Mouse (Mus musculus): Measurements from ENCODE around the gene Tas1r2. TPM values are rescaled to one million over a fixed set of nuclear protein-coding genes. Genes with fewer than 3 reads are reported as not detected.

The Tas1r2 gene
- total RNA-seq, 2 experiments from 2014 or later, result not detected

GRCm38 (mm10) chr4:139637847-139638246 lies 15.5 kb upstream of the Tas1r2 start:
- no peak for DNase-seq (ENCODE audit: low spot score in 2 of 2)

DNA sequence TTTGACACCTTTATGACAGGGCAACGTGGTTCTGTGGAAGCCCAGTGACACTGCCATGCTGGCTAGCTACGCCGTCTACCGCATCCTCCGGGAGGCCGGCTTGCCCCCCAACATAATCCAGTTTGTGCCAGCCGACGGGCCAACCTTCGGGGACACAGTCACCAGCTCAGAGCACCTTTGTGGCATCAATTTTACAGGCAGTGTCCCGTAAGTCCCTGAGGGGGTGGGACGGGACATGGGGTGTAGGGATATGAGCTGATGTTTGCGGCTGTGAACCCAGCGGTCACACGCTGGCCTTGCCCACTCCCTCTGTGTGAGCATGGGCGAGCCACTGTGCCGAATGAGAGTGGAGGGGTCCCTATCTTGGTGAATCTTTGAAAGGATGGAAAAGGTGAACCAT lies 15.0 kb upstream of the Tas1r2 start:
- DNase-seq (ENCODE audit: low spot score in 2 of 2), result no peak

DNA sequence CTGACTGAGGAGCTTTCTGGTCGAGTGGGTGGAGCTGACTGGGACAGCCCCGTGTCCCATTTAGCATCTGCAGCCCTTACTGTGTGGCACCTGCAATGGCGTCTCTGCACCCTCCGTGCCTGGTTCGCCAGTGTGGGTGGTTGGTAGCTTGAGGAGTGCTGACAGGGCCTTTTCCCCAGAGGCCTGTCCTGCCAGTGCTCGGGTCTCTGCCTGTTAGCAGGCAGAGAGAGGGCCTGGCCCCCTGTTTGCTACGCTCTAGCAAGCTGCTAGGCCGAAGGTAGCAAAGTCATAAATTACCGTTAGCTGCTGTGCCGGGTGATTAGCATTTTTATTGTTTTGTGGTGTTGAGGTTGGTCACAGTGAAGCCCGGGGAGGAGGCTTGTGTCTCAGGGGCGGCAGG lies 13.5 kb upstream of the Tas1r2 start:
- no peak for DNase-seq (ENCODE audit: low spot score in 2 of 2)

DNA sequence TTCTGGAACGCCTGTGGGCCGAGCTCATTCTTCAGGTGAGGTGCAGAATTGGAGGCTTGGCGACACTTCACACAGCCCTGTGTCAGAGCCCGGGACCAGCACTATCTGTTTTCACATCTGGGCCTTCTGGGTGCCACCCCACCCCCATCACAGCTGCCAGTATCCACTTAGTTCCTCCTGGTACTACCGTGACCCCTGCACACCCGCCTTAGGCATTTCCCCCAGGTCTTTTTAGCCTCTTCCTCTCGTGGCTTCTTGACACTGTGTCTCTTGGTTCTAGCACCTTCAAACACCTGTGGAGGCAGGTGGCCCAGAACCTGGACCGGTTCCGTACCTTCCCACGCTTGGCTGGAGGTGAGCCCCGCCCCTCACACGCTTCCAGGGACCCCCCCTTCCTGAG lies 13.0 kb upstream of the Tas1r2 start:
- DNase-seq (ENCODE audit: low spot score in 2 of 2), result no peak

DNA sequence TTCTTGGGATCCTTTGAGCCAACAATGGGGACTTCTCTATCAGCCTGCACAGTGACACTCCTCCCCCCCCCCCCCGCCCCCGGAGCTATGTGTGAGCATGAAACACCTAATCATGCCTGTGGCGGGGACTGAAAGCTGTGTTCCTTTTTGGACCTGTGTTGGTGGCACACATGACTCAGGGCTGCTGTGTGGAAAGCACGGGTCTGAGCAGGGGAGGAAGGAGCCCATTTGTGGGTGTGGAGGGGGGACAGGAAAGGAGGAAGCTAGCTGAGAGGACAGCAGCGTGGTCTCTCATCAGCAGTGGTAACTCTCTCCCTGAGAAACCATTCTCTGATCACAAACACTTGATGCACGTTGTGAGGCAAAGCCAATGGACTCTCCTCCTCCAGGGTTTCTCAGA lies 12.6 kb upstream of the Tas1r2 start:
- DNase-seq (ENCODE audit: low spot score in 2 of 2), result no peak

DNA sequence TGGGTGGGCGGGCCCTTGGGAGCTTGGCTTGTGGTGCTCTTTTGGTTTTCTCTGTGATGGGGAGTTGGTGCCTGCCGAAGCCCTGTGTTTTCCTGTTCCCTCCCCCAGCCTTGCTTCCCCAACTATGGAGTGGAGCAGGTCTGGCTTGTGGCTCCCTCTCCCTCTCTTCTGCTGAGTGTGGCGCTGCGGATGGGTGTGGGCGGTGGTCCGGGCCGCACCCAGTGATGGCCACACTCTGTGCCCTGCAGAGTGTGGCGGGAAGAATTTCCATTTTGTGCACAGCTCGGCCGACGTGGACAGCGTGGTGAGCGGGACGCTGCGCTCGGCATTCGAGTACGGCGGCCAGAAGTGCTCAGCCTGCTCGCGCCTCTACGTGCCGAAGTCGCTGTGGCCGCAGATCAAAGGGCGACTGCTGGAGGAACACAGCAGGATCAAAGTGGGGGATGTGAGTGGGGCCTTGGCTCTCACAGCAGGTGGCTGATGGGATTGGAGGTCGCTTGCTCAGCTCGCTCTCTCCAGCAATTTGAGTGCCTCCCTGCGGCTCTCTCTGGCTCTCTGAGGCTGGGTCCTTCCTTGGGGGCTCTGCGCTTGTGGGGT lies 11.4 kb upstream of the Tas1r2 start:
- DNase-seq (ENCODE audit: low spot score in 2 of 2), result no peak

DNA sequence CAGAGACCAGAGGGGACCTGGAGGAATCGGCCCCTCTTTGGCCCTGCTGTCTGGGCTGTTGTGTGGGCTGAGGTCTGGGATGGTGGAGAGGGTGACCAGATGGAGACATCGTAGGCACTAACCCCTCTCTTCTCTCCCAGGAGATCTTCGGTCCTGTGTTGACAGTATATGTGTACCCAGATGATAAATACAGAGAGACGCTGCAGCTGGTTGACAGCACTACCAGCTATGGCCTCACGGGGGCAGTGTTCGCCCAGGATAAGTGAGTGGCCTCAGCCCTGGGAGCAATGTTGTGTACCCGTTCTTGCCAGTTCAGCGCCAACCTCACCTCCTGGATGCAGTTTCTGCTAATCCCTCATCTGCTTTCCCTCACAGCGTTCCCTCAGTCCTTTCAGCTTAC lies 9.4 kb upstream of the Tas1r2 start:
- peak; percentile 72 to 89 for DNase-seq (ENCODE audit: low spot score in 2 of 2)

GRCm38 (mm10) chr4:139646916-139647315 lies 6.4 kb upstream of the Tas1r2 start:
- DNase-seq (ENCODE audit: low spot score in 2 of 2), result no peak

DNA sequence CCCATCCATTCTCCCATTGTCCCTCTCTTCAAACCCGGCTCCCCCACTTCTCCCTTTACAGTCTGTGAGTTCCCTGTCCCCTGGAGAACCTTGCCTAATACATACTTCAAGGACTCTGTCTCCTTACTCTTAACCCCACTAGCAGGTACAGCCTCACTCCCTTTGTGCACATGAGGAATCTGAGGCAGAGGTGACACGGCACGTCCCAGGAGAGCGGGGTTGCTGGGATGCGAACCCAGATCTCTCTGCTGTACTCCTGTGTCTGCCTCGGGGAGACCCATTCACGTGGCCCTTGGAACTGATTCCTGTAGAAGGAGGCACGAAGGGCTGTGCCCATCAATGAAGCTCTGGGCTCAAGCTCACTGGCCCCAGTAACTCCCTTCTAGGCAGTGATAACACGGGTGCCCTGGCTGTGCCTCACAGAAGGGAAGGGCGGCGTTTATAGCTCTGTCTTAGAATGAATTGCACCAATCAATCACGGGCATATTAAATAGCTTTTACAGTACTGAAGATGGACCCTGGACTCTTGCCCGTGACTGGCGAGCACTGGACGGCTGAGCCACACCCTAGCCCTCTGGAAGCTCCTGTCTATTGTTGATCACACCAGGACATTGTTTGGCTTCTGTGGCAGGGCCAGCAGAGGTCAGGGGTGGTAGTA lies 3.1 kb upstream of the Tas1r2 start:
- no peak for DNase-seq (ENCODE audit: low spot score in 2 of 2)

GRCm38 (mm10) chr4:139650907-139651306 lies 2.4 kb upstream of the Tas1r2 start:
- no peak for DNase-seq (ENCODE audit: low spot score in 2 of 2)

DNA sequence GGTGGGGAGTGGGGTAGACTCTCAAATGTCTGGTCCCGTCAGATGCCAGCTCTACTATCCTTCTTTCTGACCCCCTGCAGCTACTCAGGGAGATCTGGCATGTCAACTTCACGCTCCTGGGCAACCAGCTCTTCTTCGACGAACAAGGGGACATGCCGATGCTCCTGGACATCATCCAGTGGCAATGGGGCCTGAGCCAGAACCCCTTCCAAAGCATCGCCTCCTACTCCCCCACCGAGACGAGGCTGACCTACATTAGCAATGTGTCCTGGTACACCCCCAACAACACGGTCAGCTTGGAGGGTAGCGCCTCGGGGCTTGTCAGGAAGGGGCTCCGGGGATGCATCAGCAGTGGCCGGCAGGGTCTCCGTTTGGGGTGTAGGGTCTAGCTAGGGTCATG lies 8.6 kb downstream of the Tas1r2 start:
- DNase-seq (ENCODE audit: low spot score in 2 of 2), result no peak

DNA sequence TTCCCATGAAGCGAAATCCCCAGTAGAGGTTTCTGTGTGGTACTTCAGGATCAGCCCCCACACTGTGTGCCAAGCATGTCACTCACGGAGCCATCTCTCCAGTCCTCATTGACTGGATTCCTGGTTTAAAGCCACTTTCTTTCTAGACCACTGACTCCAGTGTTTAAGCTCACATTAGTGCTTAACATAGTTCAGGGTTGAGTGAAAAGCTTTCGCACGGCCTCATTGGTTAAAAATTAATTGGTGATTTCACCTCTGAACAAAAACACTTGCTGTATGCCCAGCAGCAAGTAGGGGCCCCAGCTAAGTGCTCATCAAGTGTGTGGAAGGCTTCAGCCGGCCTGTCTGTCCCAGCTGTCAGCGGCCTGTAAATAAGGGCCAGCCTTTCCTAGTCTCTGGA lies 14.3 kb downstream of the Tas1r2 start:
- no peak for DNase-seq (ENCODE audit: low spot score in 2 of 2)

DNA sequence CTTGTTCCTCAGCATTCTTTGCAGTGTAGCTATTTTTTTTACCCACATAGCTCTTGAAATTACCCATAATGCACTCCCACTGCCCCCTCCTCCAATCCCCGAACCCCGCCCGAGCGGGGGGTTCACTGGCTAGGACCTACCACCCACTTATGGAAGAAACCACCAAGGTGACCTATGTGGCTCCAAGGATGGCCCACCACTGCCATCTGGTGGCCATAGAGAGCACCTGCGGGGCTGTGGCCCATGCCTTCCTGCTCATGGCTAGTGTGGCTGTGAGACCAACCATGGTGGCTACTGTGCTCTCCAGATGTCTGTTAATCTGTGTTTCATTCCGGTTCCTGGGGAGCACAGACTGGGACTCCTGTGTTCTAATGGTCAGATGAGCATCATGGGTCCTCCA lies 16.5 kb downstream of the Tas1r2 start:
- peak in 1 of 2 experiments; percentile 55 for DNase-seq (ENCODE audit: low spot score in 2 of 2)

DNA sequence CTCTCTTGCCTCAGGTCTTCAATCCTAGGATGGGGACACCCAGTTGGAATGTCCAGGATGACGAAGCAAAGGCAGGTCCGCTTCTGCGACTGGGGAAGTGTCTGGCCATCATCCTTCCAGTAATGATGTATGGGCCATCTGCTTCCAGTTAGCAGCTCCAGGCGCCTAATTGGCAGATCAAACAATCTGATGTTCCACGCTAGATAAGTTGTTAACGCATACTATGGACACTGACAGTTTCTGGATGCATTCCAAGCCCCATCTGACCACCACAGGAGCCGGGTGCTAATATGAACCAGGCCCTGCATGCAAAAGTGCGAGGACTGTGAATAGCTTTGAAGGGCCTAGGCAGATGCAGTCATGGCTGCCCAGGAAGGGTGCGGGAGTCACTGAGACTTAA lies 22.4 kb downstream of the Tas1r2 start:
- DNase-seq (ENCODE audit: low spot score in 2 of 2), result no peak

- no peak for DNase-seq (ENCODE audit: low spot score in 2 of 2)
These were observed 30.6 kb downstream of the Tas1r2 start for GRCm38 (mm10) chr4:139683728-139684638.

- DNase-seq (ENCODE audit: low spot score in 2 of 2), result peak; percentile 22 to 76
These were observed 31.3 kb downstream of the Tas1r2 start for GRCm38 (mm10) chr4:139684639-139685017.

- no peak for DNase-seq (ENCODE audit: low spot score in 2 of 2)
These were observed 34.7 kb downstream of the Tas1r2 start for GRCm38 (mm10) chr4:139688058-139688457.

DNA sequence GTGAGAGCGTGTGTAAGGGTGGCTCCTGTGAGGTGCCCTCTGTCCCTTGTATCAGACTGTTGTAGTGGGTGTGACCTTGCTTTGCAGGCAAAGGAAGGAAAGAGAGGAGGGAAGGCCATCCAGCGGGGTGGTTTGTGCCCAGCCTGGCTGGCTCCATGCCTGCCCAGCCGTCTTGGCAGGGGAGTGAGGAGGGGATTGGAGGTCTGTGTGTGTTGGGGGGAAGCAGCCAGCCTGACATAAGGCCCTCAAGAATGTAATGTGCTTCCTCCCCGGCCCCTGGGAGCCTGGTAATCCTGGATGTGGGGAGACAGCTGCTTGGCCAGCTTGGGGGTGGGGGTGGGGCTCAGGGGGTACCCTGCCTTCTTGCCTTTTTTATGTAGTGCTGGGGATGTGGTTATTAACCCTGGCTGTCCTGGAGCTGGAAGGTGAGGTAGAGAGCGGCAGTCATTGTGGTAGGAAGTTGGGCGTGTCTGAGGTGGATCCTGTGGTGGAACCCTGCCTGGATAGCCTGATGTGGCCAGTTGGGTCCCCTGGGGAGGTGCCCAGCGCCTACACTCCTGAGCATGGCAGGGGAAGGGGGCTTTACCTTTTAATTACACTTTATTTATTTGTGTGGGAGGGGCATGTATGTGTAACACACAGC lies 36.4 kb downstream of the Tas1r2 start:
- no peak for DNase-seq (ENCODE audit: low spot score in 2 of 2)

- DNase-seq (ENCODE audit: low spot score in 2 of 2), result no peak
These were observed 40.0 kb downstream of the Tas1r2 start for GRCm38 (mm10) chr4:139693315-139693714.

DNA sequence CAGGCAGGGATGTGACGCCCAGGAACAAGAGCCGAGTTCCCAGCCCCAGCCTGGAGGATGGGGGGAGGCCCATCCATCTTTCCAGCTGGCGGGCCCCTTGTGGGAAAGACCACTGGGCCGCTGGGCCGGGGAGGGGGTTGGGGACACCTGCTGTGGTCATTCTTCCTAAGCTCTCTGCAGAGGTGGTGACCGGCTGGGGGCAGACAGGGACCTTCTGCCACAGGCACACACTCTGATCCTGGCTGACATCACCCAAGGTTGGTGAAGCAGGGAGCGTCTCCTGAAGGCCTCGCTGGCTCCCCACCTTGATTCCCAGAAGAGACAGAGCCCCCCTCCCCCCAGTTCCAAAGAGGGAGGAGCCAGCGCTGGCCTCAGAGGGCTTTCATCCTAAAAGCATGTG lies 44.4 kb downstream of the Tas1r2 start:
- no peak for DNase-seq (ENCODE audit: low spot score in 2 of 2)

DNA sequence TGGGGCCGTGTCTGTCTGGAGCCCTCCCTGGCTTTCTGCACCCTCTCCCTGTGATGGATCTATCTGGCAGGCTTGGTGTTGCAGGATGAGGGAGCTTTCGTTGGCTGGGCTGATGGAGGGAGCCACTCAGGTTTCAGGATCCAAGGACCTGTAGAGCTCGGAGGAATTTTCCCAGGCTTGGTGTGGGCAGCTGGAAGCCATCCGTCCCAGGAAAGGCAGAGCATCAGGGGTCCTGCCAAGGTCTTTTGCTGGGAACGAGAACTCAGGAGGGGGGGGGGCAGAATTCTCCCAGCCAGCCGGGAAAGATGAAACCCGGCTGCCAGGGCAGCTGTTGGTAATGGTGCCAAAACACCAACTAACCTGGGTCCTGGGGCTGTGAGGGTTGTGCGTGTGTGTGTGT lies 45.3 kb downstream of the Tas1r2 start:
- no peak for DNase-seq (ENCODE audit: low spot score in 2 of 2)

DNA sequence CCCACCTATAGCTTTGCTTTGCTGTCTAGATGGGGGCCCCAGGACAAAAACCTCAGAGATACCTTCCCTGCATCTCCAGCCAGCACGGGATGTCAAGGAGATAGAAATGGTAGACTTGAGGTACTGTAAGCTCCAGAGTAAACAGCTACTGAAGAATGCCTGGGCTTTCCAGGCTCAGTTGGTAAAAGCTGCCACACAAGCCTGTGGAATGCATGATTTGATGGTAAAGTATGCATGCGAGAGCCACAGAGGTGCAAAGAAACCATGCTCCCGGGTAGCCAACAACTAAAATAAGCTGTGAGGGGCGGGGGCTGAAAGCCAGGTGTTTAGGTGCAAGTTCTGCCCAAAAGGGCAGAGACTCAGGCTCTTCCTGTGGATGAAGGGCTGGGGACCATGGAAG lies 49.6 kb downstream of the Tas1r2 start:
- no peak for DNase-seq (ENCODE audit: low spot score in 2 of 2)

Data from layer of hippocampus, adult 18-20 months (tissue).